Mouse (Mus musculus) neural tube, embryonic 10.5 days (tissue): ENCODE measurements around the gene Renbp.

Experiments used
- DNase-seq: peaks from one replicate; pipeline ENCODE4 v3.0.0-alpha.2; 2017; ENCODE audit warnings: low spot score; ENCODE audit errors: extremely low spot score

Gene Renbp

GRCm38 (mm10) chrX:73921285-73921822 is 9.3 kb downstream of the Renbp start:
- DNase-seq: no peak

- no peak for DNase-seq
Measured at GRCm38 (mm10) chrX:73918631-73919030, 12.0 kb downstream of the Renbp start.

GRCm38 (mm10) chrX:73916945-73917344 is 13.7 kb downstream of the Renbp start:
- no peak for DNase-seq

GRCm38 (mm10) chrX:73914827-73915703 is 15.6 kb downstream of the Renbp start:
- peak; percentile 75 for DNase-seq

- no peak for DNase-seq
Measured at GRCm38 (mm10) chrX:73911588-73911987, 19.1 kb downstream of the Renbp start.

- DNase-seq: no peak
Measured at GRCm38 (mm10) chrX:73911156-73911555, 19.5 kb downstream of the Renbp start.

GRCm38 (mm10) chrX:73910451-73910850 is 20.2 kb downstream of the Renbp start:
- DNase-seq: no peak

- DNase-seq: no peak
Measured at GRCm38 (mm10) chrX:73910049-73910448, 20.6 kb downstream of the Renbp start.

- no peak for DNase-seq
Measured at GRCm38 (mm10) chrX:73897959-73898358, 32.7 kb downstream of the Renbp start.

GRCm38 (mm10) chrX:73895719-73896118 is 34.9 kb downstream of the Renbp start, which contains the start of gene L1cam:
Gene L1cam (minus strand): TSS chrX:73896105.
- DNase-seq: peak; percentile 19

- DNase-seq: no peak
Measured at GRCm38 (mm10) chrX:73892833-73893232, 37.8 kb downstream of the Renbp start.

- DNase-seq: no peak
Measured at GRCm38 (mm10) chrX:73891551-73892152, 39.0 kb downstream of the Renbp start, which contains the start of gene Avpr2. Gene Avpr2 (plus strand): TSS chrX:73892102.

- DNase-seq: peak; percentile 18
Measured at GRCm38 (mm10) chrX:73881463-73881862, 49.2 kb downstream of the Renbp start.

GRCm38 (mm10) chrX:73881036-73881427 is 49.6 kb downstream of the Renbp start:
- DNase-seq: peak; percentile 14

GRCm38 (mm10) chrX:73880194-73881035 is 50.2 kb downstream of the Renbp start:
- DNase-seq: peak; percentile 28

- no peak for DNase-seq
Measured at GRCm38 (mm10) chrX:73877014-73877413, 53.6 kb downstream of the Renbp start.

- DNase-seq: no peak
Measured at GRCm38 (mm10) chrX:73875881-73876280, 54.8 kb downstream of the Renbp start.
